Mouse (Mus musculus) heart, postnatal 0 days (tissue): ENCODE measurements around the gene Sox13.

Experiments
- CTCF ChIP-seq: IDR thresholded peaks from 2 replicates; pipeline ENCODE4 v1.5.1; 2016; ENCODE audit warnings: antibody characterized with exemption, control low read depth, low read depth
- EP300 ChIP-seq: IDR thresholded peaks from 2 replicates; pipeline ENCODE4 v1.6.1; 2016; ENCODE audit warnings: antibody characterized with exemption, low read depth

DNA sequence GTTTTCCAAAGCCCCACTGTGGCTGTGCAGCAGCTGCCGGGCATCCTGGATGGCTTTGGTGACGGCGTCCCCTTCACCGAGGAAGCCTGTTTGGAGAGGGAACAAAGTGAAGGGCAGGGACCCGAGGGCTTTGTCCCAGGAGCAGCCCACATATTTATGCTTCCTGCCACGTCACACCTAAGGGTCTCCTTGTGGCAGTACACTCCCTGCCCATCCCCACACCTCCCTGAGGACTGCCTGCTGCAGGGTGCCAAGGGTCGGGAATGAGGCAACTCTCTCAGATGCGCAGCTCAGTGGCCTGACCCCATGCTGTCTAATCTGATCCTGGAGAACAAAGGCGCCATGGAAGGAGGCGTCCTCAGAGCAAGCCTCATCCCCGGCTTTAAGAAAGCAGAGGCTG is 38.0 kb downstream of the Sox13 start:
- no peak for TF ChIP-seq CTCF
- TF ChIP-seq EP300, result no peak
